17 mouse cellular contexts compared by ENCODE assay signal in the genomic region with DNA sequence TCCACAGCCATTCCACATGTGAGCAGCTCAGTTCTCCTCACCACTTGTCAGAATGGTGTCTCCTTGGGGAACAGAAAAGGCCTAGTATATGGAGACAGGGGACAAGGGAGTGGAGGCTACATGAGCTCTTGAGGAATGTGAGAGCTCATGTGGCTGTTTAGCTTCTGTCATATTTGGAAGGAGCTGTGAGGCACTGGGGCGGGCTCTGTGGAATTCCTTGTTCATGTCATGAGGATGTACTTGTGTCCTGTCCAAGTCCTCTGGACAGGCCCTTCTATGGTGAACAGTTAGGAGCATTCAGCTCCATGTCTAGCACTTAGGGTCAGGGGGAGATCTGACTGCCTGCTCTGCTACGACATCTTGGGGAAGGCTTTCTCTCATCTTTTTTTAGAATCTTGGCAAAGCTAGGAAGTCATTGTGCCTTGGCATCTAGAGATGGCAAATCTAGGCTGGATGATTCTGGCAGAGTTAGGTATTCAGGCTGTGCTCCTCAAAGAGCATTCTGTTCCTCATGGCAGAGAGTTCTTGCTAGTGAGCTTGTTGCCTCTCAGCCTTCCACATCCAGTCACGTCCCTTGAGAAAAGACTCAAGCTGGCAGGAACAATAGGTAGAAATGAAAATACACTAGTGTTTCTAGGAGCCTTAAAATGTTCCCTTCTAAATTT. TPM values are rescaled to one million over a fixed set of nuclear protein-coding genes. Genes with fewer than 3 reads are reported as not detected.
DNase-seq lines count a peak whose midpoint lies in the region; TF ChIP-seq lines count a peak whose summit lies in the region.
"Had no signal": no experiment of that assay in that cellular context is flagged by ENCODE, and none has a peak within 500 bp of the region (broad histone marks: within the 10 kb centered on the region; RNA-seq: fewer than 3 reads in every experiment).

No protein-coding gene starts in this region.

- no peaks in the 10 kb centered on the region for H3K27me3 ChIP-seq in heart, adult 2 months (ENCODE audit: control insufficient read depth, insufficient read depth, low read length)
- H3K27me3 ChIP-seq: embryonic facial prominence, embryonic 13.5 days; limb, embryonic 15.5 days had no signal

- intact Hi-C loops in left cerebral cortex, adult 2 months (cut with DNase I): loop anchor here (5.0 kb wide), 1 partner anchor 72 kb away; no protein-coding TSS in a partner anchor
- intact Hi-C loops in heart, adult 2 months (cut with DNase I): no loop called here
- intact Hi-C loops in heart, postnatal 10 days (cut with DNase I): no loop called here

- H3K4me3 ChIP-seq in left cerebral cortex, adult 2 months: no peak overlapping the region
- no peak overlapping the region for H3K4me3 ChIP-seq in heart, adult 2 months
- H3K4me3 ChIP-seq: embryonic facial prominence, embryonic 13.5 days; forebrain, embryonic 10.5 days; limb, embryonic 15.5 days had no signal

- TF ChIP-seq CTCF in left cerebral cortex, adult 2 months (IDR thresholded peaks at IDR 0.05): no peak
- TF ChIP-seq CTCF in heart, adult 2 months (IDR thresholded peaks at IDR 0.05): no peak

- H3K9ac ChIP-seq in heart, adult 2 months (ENCODE audit: low read depth, low read length): no peak overlapping the region
- H3K9ac ChIP-seq: embryonic facial prominence, embryonic 13.5 days; limb, embryonic 15.5 days had no signal

- H3K79me2 ChIP-seq in heart, adult 2 months (replicated peaks; ENCODE audit: control insufficient read depth, insufficient read depth, low read length): no peaks in the 10 kb centered on the region; the same call in 1 of the 2 replicates

- peak overlapping the region; percentile 66 for H3K27ac ChIP-seq in left cerebral cortex, adult 2 months
- peak overlapping the region; percentile 51 for H3K27ac ChIP-seq in heart, adult 2 months
- H3K27ac ChIP-seq: embryonic facial prominence, embryonic 13.5 days; forebrain, embryonic 10.5 days; limb, embryonic 15.5 days; stomach, postnatal 0 days had no signal

- TF ChIP-seq EP300 in heart, adult 2 months (IDR thresholded peaks at IDR 0.05; ENCODE audit: insufficient read depth, low read depth, low read length): 0 out of 2 replicates have a peak, but pooled peaks have one; percentile 49

- no peak for TF ChIP-seq POLR2A in heart, adult 2 months (IDR thresholded peaks at IDR 0.05; ENCODE audit: insufficient read depth, low read depth, low read length)

- DNase-seq in cerebellum, adult 18-20 months: peak; percentile 47 to 53
- no peak for DNase-seq in cerebellum, adult 11 months
- DNase-seq in left cerebral cortex, adult 2 months (ENCODE audit: extremely low spot score in 1 of 2, low spot score in 2 of 2): no peak
- DNase-seq in left cerebral cortex, adult 9 months (ENCODE audit: low spot score in 2 of 2): no peak
- peak in 1 of 2 experiments; percentile 13 for DNase-seq in heart, adult 2 months
- peak; percentile 47 to 62 for DNase-seq in heart, postnatal 10 days
- no peak for DNase-seq in gastrocnemius, adult 8-10 months (ENCODE audit: low spot score in 2 of 2)
- no peak for DNase-seq in MN1 (ENCODE audit: low spot score)
- DNase-seq: adrenal gland, postnatal 25 days; gastrocnemius, postnatal 10 days; kidney, adult 11 months; kidney, postnatal 36 days; lung, adult 2 months had no signal

- H3K36me3 ChIP-seq in heart, adult 2 months (ENCODE audit: control insufficient read depth, insufficient read depth, low read length): no peaks in the 10 kb centered on the region; the same call in 1 of the 2 replicates
- H3K36me3 ChIP-seq: embryonic facial prominence, embryonic 13.5 days; forebrain, embryonic 10.5 days; limb, embryonic 15.5 days had no signal

- H3K4me1 ChIP-seq in heart, adult 2 months (ENCODE audit: control insufficient read depth, insufficient read depth, low read length): peaks cover 8% of the 10 kb centered on the region
- H3K4me1 ChIP-seq: embryonic facial prominence, embryonic 13.5 days; forebrain, embryonic 10.5 days; limb, embryonic 15.5 days had no signal

- 61% methylated on average over 3 of the region's 3 CpGs for WGBS in heart, adult 2 months

RNA-seq across cellular contexts. Expression of a gene that starts 16.3 kb away (rescaled TPM):
- total RNA-seq in left cerebral cortex, adult 2 months (2021): 10 to 100 TPM; 20.4 to 20.6 TPM
- 10 to 100 TPM; 45.6 to 49.7 TPM for total RNA-seq in heart, adult 2 months (2021)
- 22.0 and 40.1 TPM in 2 replicates for polyA plus RNA-seq in heart, adult 2 months (2012; rRNA removed)
- 10 to 100 TPM; 25.4 to 27.8 TPM for total RNA-seq in heart, postnatal 10 days (2021)
- 10 to 100 TPM; 13.6 to 20.4 (median 17.5) TPM for total RNA-seq in gastrocnemius, adult 8-10 months (2022)

Comparison
In these comparisons a context has a peak if more than half of its experiments do, and no peak if none do; other contexts are left out.
1. DNase-seq: peak in cerebellum, adult 18-20 months (2 of 2) and heart, postnatal 10 days (2 of 2); none in cerebellum, adult 11 months (single experiment), left cerebral cortex, adult 2 months (0 of 2), left cerebral cortex, adult 9 months (0 of 2), gastrocnemius, adult 8-10 months (0 of 2) and MN1 (single experiment).